Mouse (Mus musculus): Measurements from ENCODE around the gene Caskin1.

GRCm38 (mm10) chr17:24528560-24528918 is 40.1 kb downstream of the Caskin1 start:
- TF ChIP-seq CTCF (conservative IDR thresholded peaks at IDR 0.05; ENCODE audit: insufficient read depth, insufficient read length, low read depth, low read length) (no peak), POLR2A (IDR thresholded peaks at IDR 0.05; ENCODE audit: low read depth, low read length) (no peak)

Measured in kidney, adult 2 months (tissue).